Mouse (Mus musculus): ENCODE measurements around the gene Cfap77.

The Cfap77 gene

DNA sequence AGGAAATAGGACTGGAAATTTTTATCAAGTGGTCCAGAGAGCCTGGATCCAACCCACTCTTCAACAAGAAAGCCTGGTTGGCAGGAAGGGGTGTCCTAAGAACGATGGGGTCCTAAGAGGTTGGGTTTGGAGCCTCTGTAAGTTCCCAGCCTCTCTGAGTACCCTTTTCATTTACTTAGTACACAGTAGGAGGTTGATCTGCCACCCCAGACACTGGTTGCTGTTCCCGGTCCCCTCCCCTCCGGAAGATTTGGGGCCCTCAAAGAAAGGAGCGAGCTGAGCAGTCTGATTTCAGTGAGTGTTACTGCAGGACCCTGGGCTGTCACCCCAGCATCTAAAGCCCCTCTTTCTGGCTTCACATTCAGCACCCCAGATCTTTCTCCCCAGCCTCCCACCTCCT, 135.9 kb downstream of the Cfap77 start:
- no peak for DNase-seq

DNA sequence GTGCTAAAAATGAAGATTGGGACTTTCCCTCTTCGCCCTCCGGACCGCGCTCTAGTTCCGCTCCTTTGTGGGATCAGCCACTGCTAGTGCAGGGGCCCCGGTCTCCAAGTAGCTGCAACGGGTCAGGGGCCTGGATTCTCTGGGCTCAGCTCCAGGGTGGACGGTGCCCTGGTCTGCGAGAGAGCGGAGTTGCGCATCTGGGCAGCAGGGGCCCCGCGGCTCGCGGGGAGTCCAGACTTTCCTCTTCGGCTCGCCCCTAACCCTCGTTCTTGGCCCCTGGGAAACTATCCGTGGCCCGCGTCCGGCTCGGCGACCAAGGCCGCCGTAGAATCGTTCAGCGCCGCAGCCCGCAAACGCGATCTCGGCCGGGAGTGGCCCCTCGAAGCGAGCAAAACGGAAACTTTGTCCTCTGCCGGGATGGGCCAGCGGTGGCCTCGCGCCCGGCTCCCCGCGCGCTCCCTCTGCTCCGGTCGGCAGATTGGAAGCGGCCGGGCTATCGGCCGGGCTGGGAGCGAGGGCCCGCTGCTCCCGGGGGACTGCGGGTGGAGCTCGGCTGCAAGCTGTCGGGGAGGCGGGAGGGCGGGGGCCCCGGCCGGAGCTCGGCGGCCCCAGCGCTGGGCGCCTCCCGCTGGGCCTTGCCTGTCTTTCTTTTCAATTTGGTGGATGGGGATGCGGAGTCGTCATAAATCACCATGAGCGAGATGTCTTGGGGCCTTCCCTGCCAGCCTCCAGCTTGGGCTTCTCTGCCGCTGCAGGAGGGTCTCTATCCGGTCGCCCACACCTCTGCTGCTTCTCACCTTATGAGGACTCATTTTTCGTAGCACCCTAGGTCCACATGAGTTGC, 137.1 kb downstream of the Cfap77 start:
- DNase-seq, result no peak

- no peak for DNase-seq
Measured at GRCm38 (mm10) chr2:28917156-28917517, 137.7 kb downstream of the Cfap77 start.

DNA sequence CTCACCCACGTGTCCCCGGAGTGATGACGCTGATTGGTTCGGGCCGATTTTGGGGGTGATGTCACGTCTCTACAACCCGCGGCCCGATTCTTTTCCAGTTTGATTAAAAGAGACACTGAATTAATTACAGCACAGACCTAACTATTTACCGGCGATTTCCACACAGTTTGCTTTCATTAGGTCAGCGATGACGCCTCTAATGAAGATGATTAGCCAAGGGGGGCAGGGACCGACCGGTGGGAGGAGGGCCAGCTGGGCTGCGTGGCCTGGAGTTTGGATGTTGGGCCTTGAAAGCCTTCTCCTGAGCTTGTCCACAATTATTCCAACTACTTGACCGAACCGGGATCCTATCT, 138.4 kb downstream of the Cfap77 start, which contains the start of gene Barhl1:
Gene Barhl1, minus strand, starts transcription at position 156 of the 353 bp plus-strand sequence.
- no peak for DNase-seq

DNA sequence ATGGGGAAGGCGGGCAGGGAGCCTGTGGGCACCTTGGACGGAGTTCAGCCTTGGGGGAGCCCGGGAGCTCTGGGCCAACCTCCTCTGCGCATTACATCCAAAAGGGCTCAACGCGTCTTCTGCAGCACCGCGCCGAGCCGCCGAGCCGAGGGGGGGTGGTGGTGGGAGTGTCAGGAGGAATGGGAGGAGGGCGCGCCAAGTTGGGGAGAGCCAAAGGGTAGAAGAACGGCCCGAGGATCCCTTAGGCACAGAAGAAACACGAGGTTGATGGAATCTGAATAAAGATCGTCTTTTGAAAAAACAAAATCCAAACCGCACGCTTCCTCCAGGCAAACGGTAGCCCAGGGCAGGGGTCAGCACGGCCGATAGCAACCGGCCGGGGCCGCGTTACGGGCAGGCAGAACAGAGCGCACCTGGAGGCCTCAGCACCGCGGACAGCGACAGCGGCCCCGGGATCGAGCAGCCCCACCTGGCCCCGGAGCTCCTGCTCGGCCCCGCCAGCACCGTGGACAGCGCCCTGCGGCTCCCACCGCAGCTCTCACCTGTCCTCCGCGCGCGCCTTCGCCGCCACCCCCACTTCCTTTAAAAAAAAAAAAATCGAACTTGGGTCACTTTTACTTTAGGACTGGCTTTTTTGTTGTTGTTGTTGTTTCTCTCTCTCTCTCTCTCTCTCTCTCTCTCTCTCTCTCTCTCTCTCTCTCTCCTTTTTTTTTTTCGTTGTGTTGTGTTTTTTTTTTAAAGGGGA, 138.9 kb downstream of the Cfap77 start:
- peak; percentile 81 for DNase-seq

DNA sequence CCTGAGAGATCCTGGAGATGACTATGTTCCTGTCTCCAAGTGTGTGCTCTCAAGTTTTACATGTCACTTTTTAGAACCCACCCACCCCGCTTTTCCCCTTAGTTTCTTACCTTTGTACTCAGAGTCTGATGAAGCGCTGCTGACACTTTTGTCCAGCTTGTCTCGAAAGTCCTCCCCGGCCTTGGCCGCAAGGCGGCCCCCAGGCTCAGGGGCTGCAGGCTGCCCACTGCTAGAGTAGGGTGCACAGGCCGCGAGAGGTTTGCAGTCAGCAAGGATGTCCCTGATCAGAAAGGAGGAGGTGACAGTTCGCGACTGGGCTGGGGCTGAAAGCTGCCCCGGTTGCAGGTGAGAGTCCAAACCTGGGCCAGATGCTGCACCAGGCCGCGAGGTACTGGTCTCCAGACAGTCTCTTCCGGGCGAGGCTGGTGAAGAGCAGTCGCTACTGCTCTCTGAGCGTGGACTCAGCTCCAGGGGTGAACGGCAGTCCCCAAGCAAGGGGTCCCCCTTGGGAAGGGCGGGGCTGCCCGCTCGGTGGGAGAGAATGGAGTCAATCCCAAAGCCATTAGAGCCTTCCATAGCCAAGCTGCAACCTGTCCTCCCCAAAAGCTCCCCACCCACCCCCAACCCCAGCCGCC, 139.6 kb downstream of the Cfap77 start:
- no peak for DNase-seq

- no peak for DNase-seq
Measured at GRCm38 (mm10) chr2:28914121-28914520, 140.7 kb downstream of the Cfap77 start.

DNA sequence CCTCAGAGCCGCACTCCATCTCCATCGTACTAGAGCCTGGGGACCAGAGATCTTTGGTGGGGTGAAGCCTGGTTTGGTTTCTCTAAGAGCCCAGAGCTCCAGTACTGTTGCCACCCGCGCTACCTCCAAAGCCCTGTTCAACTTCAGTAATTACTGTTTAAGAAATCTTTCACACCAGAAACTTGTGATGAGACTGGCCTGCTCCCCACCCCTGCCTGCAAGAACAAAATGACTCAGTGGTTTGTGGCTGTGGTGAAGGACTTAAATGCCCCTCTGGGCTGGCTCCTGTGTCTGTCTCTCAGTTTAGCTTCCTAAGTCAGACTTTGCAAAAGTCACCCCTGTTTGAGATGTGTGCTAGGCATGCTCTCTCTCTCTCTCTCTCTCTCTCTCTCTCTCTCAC, 141.9 kb downstream of the Cfap77 start:
- no peak for DNase-seq

GRCm38 (mm10) chr2:28912039-28912700, 142.7 kb downstream of the Cfap77 start:
- no peak for DNase-seq

DNA sequence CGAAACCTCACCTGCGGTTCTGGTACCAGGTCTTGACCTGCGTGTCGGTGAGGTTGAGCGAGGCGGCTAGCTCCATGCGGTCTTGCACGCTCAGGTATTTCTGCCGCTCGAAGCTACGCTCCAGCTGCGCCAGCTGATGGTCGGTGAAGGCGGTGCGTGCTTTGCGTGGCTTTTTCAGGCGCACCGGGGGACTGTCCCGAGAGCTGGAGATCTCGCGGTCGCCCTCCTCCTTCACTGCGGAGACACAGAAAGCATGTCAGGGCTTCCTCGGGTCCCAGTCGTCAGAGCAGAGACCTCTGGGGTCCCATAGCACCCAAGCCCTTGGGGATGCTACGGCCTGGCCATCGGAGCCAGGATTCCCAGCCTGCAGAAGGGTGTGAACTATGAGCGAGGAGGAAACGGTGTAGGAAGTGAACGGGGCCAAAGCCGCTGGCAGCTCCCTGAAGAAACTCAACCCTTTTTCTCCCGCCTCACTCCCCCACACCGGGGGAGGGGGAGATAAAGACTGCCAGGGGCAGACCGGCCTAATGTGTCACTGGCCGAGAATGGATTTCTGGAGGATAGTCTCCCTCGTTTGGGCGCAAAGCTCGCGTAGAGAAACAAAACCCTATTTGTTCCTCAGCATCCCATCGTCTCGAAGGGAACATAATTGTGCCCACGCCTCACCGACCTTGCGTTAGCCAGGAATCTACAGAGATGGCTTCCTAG, 143.4 kb downstream of the Cfap77 start:
- no peak for DNase-seq

DNA sequence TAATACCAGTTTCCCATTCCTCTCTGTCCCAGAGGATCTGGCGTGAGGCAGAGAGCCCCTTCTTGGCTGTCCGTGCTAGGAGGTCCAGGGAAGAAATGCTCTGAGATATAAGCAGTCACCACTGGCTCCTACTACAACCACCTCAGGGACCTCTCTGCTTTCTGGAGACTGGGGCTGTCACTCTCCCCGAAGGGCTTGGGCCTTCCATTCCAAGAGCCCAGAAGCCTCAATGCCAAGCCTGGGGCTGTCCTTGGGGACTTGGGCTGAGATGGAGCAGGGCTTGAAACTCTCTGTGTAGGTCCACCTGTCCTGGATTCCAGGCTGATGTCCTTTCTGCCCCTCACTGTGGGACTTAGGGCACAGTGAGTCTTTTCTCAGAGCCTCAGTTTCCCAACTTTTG, 144.0 kb downstream of the Cfap77 start:
- DNase-seq, result no peak

- peak; percentile 51 for DNase-seq
Measured at GRCm38 (mm10) chr2:28909818-28910710, 144.8 kb downstream of the Cfap77 start.

GRCm38 (mm10) chr2:28909186-28909817, 145.6 kb downstream of the Cfap77 start:
- DNase-seq, result no peak

DNA sequence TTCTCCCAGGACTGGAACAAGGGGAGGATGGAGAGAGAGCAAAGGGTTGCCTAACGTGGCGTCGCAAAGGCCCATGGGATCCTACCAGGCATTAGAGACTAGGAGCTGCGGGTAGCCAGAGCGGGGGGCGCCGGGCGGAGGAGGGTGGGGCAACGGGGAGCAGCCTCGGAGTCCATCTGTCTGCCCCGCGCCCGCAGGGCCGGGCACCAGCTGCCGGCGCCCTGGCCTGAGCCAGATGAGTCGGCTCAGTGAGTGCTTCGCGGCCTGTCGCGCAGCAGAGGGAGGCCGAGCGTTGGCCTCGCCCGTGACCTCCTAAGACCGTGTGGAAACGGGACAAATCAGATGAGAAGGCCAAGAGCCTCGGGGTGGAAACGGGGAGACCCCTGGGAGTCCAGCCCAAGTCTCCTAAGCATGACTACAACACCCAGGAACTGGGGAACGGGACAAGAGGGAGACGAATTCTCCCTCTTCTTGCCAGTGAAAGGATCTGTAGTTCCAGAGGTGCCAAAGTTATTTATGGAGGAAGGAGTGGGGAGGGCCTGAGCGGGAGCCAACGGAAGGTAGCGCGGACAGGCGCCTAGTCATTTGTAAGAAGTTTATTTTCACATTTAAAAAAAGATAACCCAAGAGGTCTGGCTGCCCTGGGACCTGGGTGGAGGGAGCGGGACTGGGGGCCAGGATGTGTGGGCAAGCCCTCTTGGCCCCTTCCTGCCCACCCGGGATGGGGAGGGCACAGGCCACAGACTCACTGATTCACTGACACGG, 146.3 kb downstream of the Cfap77 start:
- DNase-seq, result peak; percentile 17

DNA sequence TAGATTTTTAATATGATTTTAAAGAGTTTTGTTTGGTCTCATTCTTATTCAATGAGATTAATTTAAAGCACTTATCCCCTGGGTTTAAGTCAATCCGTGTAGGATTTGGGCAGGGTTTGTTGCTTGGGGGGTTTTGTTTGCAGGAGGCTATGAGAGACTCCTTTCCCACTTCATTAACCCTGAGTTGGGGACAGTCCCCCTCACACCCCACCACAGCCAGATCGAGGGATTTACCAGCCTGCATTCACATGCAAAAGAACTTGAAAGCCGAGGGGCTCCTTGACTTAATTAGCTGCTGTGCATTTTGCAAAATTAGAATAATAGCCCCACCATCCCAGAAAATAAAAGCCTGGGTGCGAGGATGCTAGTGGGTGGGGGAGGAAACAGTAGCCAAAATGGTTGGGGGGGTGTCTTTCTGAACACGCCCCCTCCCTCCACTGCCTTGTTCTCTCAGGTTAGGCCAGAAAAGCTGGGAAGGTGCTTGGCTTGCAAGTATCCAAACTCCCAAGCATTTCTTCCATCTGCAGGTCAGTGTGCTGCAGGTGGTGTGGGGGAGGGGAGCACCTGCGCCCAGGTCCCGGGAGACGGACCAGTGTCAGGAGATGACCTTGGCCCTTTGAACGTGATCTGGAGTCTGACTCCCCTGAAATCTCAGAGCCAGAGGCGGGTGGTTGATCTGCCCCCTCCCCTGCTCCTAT, 147.0 kb downstream of the Cfap77 start:
- no peak for DNase-seq

DNA sequence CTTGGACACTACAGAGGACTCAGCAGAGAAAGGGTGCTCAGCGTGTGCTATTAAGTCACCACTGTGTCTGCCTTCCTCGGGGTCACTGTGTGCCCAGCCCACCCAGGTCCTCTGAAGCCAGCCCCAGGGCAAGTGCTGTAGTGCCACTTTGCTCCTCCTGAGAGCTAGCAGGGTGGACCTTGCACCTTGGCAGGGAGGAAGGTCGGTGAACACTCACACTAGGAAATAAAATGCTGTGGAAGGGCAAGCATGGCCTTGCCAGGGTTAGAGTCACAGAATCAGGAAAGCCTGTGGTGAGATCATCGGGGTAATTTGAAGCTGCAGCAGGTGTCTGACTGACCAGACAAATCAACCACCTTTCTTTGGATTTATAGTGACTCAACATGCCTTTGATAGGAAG, 149.3 kb downstream of the Cfap77 start:
- peak; percentile 64 for DNase-seq

DNA sequence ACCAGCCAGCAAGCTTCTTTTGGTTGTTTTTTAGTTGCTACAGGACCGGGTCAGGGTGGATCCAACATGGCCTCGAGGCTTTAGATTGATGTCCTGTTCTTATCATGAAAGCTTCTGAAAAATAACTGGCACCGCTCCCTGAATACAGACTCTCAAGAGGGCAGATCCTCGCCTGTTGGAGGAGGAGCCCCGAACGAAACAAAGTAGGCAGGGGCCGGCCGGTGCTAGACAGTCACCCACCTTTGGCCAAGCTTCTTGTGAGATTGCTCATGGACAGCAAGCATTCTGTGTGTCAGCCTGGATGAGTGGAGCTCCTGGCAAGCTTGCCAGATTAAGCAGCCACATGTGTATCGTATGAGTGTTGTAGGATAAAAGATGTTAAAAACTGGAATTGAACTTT, 150.1 kb downstream of the Cfap77 start:
- DNase-seq, result no peak

DNA sequence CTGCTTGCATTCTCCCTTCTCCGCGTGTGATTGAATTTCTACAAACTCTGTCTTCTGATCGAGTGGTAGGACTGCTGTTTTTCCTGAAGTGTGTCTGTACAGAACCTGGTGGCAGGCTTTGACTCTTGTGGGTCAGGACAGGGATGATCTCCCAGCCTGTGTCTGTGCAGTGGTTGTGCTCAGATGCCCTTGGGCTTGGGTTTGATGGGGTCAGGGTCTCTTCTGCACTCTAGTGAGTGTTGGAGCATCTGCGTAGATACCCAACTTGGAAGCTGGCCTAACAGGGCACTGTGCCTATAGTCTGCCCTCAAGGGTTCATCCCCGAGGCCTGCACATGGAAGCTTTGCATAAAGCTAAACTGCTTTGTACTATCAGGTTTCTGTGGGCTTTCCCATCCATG, 151.0 kb downstream of the Cfap77 start:
- no peak for DNase-seq

DNA sequence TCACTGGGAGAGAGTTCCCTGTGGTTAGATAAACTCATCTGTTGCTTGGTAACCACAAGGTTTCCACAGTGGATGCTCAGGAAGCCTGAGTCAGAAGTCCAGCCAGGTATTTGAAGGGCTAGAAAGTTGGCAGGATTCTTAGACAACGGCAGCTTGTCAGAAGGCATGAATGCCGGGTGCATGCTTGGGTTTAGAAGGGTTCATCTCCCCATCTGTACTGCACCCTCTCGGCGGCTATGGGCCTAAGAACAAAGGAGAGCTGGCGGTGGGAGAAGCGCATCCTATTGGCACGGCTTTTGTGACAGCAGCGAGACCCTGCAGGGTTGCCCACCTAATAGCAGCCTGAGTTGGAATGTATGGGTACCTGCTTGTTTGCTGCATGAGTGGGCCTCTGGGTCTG, 152.6 kb downstream of the Cfap77 start:
- DNase-seq, result no peak
